Mouse (Mus musculus) olfactory bulb, adult 2 months (tissue): ENCODE measurements around the gene Mrps26.

Experiments
- CTCF ChIP-seq: fragments of 200-500 bp; IDR thresholded peaks from 2 replicates; pipeline ENCODE4 v1.5.1; 2012; ENCODE audit warnings: low read depth, mild to moderate bottlenecking, low read length, moderate library complexity; ENCODE audit not compliant: insufficient read depth
- POLR2A ChIP-seq: fragments of 200-500 bp; IDR thresholded peaks from 2 replicates; pipeline ENCODE4 v1.6.1; 2012; ENCODE audit warnings: mild to moderate bottlenecking, low read depth, low read length, moderate library complexity; ENCODE audit not compliant: insufficient read depth

GRCm38 (mm10) chr2:130515791-130516190, 47.8 kb upstream of the Mrps26 start:
- TF ChIP-seq POLR2A: no peak
- TF ChIP-seq CTCF: no peak
